Mouse (Mus musculus) embryonic facial prominence, embryonic 14.5 days (tissue): Measurements from ENCODE around the gene Ccdc78. TPM values are rescaled to one million over a fixed set of nuclear protein-coding genes. Genes with fewer than 3 reads are reported as not detected.

Experiments used
- ATAC-seq: fragments of 200-750 bp; cut with Nextera tagmentation; 2 replicates; pipeline ENCODE4 v1.8.0; 2017; ENCODE audit warnings: low read depth, moderate number of reproducible peaks, moderate TSS enrichment
- DNase-seq: peaks from one replicate; pipeline ENCODE4 v3.0.0-alpha.2; 2015; ENCODE audit warnings: low spot score
- H3K27ac ChIP-seq: fragments of 300-500 bp; sonication (generic); replicated peaks from 2 replicates; pipeline ENCODE4 v1.5.1; 2014; ENCODE audit warnings: low read depth, mild to moderate bottlenecking, low read length, moderate library complexity
- H3K27me3 ChIP-seq: fragments of 300-500 bp; sonication (generic); replicated peaks from 2 replicates; pipeline ENCODE4 v1.6.1; 2014; ENCODE audit warnings: low read length; ENCODE audit not compliant: control insufficient read depth, insufficient read depth
- H3K36me3 ChIP-seq: fragments of 300-500 bp; sonication (generic); 2 replicates; pipeline ENCODE4 v1.6.1; 2014; ENCODE audit warnings: low read length, mixed read lengths; ENCODE audit not compliant: control insufficient read depth, insufficient read depth
- H3K4me1 ChIP-seq: fragments of 300-500 bp; sonication (generic); 2 replicates; pipeline ENCODE4 v1.6.1; 2014; ENCODE audit warnings: antibody characterized with exemption, low read length; ENCODE audit not compliant: control insufficient read depth, insufficient read depth
- H3K4me2 ChIP-seq: fragments of 300-500 bp; sonication (generic); 2 replicates; pipeline ENCODE4 v1.6.1; 2014; ENCODE audit warnings: low read depth, mild to moderate bottlenecking, low read length, moderate library complexity, mixed read lengths
- H3K4me3 ChIP-seq: fragments of 300-500 bp; sonication (generic); 2 replicates; pipeline ENCODE4 v1.5.1; 2014; ENCODE audit warnings: low read depth, mild to moderate bottlenecking, low read length
- H3K9ac ChIP-seq: fragments of 300-500 bp; sonication (generic); 2 replicates; pipeline ENCODE4 v1.6.1; 2014; ENCODE audit warnings: low read depth, mild to moderate bottlenecking, low read length, moderate library complexity, mixed read lengths
- H3K9me3 ChIP-seq: fragments of 300-500 bp; sonication (generic); 2 replicates; pipeline ENCODE4 v1.6.1; 2016; ENCODE audit warnings: low read length; ENCODE audit not compliant: control insufficient read depth
- WGBS: fragments of 180-500 bp; shearing (Covaris S2); extraction: QIAGEN DNeasy Blood & Tissue Kit; methylation state at CpG from one replicate; pipeline ENCODE4 v1.1.7; 2014; 5-methylcytosine and 5-hydroxymethylcytosine counted together
- polyA plus RNA-seq: library from polyadenylated mRNA; unstranded; fragments of >200 nt; fragmentation: Nextera tagmentation; extraction: Ambion mirVana; gene quantifications from 2 replicates; pipeline ENCODE4 v1.2.1, GENCODE M21; 2014

Gene Ccdc78
- polyA plus RNA-seq, 1 experiment from 2014 or later = 0.65 TPM

DNA sequence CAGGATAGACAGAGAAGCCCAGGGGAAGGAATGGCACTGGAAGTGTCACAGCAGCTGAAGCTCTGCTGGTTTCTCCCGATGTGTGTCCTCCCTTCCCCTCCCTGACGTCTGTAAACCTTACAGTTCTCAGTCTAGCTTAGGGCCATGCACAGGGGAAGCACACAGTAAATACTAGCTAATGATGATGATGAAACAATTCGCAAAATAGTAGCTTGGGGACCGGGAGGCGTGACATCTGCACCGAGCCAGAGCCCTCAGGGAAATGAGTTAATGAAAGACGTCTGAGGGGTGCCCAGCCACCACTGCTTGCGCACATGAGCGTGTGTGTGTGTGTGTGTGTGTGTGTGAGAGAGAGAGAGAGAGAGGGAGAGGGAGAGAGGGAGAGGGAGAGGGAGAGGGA is 17.0 kb upstream of the Ccdc78 start:
- 0 out of 2 replicates have a peak, but pooled peaks cover 3% of the 10 kb centered on the region for H3K4me1 ChIP-seq
- H3K4me3 ChIP-seq = no peak overlapping the region
- H3K9ac ChIP-seq = no peak overlapping the region
- no peak overlapping the region for H3K27ac ChIP-seq
- no peaks in the 10 kb centered on the region for H3K36me3 ChIP-seq
- H3K27me3 ChIP-seq = no peaks in the 10 kb centered on the region
- ATAC-seq (0 out of 2 replicates have a peak, but pooled peaks have one; percentile 10), DNase-seq (peak; percentile 39)
- H3K4me2 ChIP-seq = no peak overlapping the region
- no peaks in the 10 kb centered on the region for H3K9me3 ChIP-seq
- 38% methylated on average over 9 of the region's 9 CpGs for WGBS

DNA sequence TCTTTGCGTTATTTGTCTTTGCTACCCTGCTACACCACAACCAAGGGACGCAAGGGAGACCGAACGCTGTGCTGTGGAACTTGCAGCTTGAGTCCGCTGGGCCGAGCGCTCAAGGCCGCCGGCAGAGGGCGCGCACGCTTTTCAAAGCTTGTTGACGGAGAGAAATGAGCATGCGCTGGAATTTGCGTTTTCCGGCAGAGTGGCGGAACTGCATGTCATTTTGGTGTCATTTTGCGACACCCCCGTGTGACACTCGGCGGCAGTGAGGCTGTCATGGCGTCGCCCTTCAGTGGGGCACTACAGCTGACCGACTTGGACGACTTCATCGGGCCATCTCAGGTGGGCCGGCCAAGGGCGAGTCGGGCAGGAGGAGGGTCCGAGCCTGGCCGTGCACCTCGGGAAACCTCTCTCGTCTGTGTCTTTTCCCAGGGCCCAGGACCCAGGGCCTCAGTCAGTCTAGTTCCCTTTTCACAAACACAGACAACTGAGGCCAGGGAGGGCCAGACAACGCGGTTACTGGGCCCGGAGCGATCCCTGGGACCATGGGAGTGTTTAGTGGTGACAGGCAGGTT is 12.7 kb upstream of the Ccdc78 start, which contains the start of gene Narfl:
Gene Narfl, plus strand, starts transcription at position 228 of the 572 bp plus-strand sequence.
- peak within 1 kb of the TSS; percentile 89 for H3K4me2 ChIP-seq
- 0 out of 2 replicates have a peak, but pooled peaks cover 5% of the 10 kb centered on the region for H3K36me3 ChIP-seq
- H3K27me3 ChIP-seq = no peaks in the 10 kb centered on the region
- H3K9me3 ChIP-seq = no peaks in the 10 kb centered on the region
- WGBS = under 1% methylated on average over 36 of the region's 37 CpGs
- no peak within 1 kb of the TSS for H3K27ac ChIP-seq
- H3K4me1 ChIP-seq = 0 out of 2 replicates have a peak, but pooled peaks cover 3% of the 10 kb centered on the region
- H3K9ac ChIP-seq = peak within 1 kb of the TSS; percentile 87
- peak within 1 kb of the TSS; percentile 73 for H3K4me3 ChIP-seq
- DNase-seq (peak; percentile 98), ATAC-seq (peak; percentile 89)

DNA sequence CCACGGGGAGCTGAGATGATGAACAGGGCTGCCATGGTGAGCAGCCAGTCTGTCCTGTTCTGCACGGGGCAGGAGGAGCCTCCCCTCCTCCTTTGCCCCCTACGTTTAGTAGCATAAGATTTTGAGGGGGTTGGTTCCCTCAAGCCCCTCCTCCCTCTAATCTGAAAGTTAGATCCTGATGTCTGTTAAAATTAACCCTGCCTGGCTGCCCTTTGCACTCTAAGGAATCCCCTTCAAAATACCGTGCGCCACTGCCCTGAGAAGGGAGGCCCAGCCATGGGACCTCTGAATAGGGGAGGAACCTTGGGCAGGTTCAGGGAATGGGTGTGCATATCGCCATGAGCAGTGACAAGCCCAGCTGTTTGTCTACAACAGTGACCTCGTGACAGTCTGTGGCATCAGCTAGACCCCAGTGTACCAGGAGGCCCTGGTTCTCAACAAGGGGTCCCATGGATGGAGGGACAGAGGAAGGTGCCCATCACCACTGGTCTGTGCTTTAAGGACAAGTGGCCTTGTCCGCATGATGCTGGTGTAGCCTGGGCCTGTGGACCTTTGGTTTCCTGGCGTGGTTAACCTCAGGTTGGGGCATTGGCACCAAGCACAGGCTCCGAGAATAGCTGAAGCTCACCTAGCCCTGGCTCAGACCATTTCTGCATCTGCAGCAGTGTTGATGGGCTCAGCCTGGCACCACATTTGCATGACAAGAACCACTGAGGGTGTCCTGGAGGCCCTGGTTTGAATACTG is 10.9 kb upstream of the Ccdc78 start:
- Histone ChIP-seq H3K4me3 (no peak overlapping the region), H3K9ac (no peak overlapping the region), H3K4me2 (no peak overlapping the region), H3K27ac (no peak overlapping the region), H3K4me1 (0 out of 2 replicates have a peak, but pooled peaks cover 3% of the 10 kb centered on the region), H3K27me3 (no peaks in the 10 kb centered on the region), H3K36me3 (peaks cover 15% of the 10 kb centered on the region), H3K9me3 (no peaks in the 10 kb centered on the region)
- 76% methylated on average over 10 of the region's 10 CpGs for WGBS
- ATAC-seq = no peak
- no peak for DNase-seq

DNA sequence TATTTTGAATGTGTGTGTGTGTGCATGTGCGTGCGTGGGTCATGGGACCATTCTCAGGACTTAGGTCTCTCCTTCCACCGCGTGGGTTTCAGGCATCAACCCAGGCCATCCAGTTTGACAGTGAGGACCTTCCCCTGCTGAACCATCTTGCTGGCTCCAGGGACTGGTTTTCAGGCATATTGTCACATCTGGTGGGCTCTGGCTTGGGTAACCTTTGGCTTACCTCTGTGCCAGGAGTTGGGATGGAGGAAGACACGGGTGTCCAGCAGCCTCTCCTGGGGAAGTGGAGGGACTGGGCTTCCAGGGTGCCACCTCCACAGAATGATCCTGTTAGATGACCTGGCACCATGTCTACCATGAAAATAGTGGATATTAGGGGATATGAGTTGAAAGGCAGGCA is 8.4 kb upstream of the Ccdc78 start:
- peaks cover 38% of the 10 kb centered on the region for H3K36me3 ChIP-seq
- H3K4me2 ChIP-seq = no peak overlapping the region
- 0 out of 2 replicates have a peak, but pooled peaks cover 3% of the 10 kb centered on the region for H3K4me1 ChIP-seq
- no peak overlapping the region for H3K4me3 ChIP-seq
- H3K27ac ChIP-seq = no peak overlapping the region
- WGBS = 90% methylated on average over 5 of the region's 5 CpGs
- no peak for DNase-seq
- H3K9ac ChIP-seq = no peak overlapping the region
- ATAC-seq = no peak
- no peaks in the 10 kb centered on the region for H3K9me3 ChIP-seq
- no peaks in the 10 kb centered on the region for H3K27me3 ChIP-seq

DNA sequence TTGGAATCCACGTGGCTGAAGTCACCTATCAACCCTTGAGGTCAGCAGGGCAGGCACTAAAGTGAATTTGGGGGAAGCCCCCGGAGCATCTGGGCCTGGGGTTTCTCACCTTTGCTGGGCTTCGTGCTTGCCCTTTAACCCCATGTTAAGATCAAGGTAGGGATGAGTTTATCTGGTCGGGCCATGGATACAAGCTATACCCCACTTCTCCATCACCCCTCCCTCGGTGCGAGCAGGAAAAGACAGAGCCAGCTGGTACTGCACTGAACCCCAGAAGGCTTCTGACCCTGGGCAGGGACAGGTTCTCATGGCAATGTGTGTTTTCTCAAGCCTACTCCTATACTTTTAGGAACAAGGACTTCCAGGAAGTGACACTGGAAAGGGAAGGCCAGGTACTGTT is 5.0 kb upstream of the Ccdc78 start:
- Histone ChIP-seq H3K4me2 (no peak overlapping the region), H3K27me3 (no peaks in the 10 kb centered on the region), H3K36me3 (peaks cover 50% of the 10 kb centered on the region), H3K4me3 (no peak overlapping the region), H3K9me3 (no peaks in the 10 kb centered on the region), H3K4me1 (peaks cover 14% of the 10 kb centered on the region), H3K27ac (no peak overlapping the region), H3K9ac (no peak overlapping the region)
- 78% methylated on average over 6 of the region's 6 CpGs for WGBS
- ATAC-seq = no peak
- DNase-seq = no peak

DNA sequence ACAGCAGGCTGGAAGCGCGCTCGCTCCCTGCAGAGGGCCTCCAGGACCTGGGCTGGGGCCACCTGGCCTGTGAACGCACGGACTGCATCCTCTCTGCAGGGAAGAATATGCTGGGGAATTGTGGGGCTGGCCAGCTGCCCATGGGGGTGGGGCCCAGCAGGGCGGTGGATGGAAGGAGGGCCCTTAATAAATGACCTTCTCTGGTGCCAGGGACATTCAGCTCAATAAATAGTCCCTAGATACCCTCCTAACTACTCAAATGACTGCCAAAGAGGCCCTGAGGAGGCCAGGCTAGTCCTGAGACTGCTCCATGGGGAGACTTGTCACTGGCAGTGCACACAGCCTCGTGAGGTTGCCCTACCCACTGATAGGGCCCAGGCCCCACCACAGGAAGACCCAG is 3.3 kb upstream of the Ccdc78 start:
- H3K9ac ChIP-seq = no peak overlapping the region
- no peaks in the 10 kb centered on the region for H3K9me3 ChIP-seq
- 77% methylated on average over 7 of the region's 7 CpGs for WGBS
- H3K27ac ChIP-seq = no peak overlapping the region
- no peak overlapping the region for H3K4me2 ChIP-seq
- H3K27me3 ChIP-seq = no peaks in the 10 kb centered on the region
- ATAC-seq = no peak
- H3K4me3 ChIP-seq = no peak overlapping the region
- peaks cover 59% of the 10 kb centered on the region for H3K36me3 ChIP-seq
- H3K4me1 ChIP-seq = peaks cover 14% of the 10 kb centered on the region
- DNase-seq = no peak

DNA sequence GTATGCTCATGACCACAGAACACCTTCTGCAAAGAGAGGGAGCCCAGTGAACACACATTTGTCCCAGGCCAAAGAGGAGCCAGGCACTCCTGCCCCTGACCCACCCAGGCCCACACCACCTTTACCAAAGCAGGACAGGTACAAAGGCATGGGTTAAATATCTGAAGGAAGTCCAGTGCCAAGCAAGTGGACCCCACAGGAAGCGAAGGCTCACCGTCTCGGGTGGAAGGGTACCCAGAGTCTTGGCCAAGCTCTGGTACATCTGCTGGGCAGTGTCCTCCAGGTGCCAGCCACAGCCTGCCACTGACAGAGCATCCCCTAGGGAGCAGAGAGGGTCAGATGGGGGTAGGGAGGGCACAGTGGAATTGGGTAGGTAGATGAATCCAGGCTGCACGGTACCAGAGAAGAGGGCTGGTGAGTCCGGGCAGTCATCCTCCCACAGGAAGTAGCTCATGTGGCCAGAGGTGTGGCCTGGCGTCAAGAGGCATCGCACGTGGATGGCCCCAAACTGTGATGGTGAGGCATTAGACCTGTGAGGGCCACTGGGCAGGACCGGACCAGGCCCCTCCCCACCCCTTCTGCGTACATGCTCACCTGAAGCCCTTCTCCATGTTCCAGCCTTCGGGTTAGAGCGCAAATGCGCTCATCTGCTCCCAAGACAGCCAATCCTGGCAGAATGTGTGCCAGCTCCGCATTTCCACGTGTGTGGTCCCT is 2.4 kb upstream of the Ccdc78 start:
- ATAC-seq = no peak
- H3K36me3 ChIP-seq = peaks cover 58% of the 10 kb centered on the region

DNA sequence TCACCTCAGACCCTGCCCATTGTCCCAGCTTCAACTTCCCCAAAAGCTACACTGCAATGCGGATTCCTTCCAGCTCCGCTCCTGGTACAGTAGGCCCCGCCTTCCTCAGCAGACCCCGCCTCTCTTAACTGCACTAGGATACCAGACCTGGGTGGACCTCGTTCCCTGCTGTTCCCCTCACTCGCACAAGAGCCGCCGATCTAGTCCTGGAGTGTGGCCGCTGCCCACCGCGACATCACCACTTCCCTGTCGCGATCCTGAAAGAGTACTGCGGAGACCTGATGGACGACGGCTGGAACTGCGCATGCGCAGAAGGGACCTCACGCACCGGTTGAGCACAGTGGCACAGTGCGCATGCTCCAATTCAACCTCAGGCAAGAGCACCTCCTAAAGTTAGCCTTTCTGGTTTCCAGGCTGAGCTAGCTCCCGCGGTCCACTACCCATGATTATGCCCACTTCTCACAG is 1.1 kb upstream of the Ccdc78 start, which contains the start of gene Haghl:
Gene Haghl, minus strand, starts transcription at position 393 of the 465 bp plus-strand sequence.
- peak within 1 kb of the TSS; percentile 91 for H3K27ac ChIP-seq
- H3K36me3 ChIP-seq = peaks cover 56% of the 10 kb centered on the region
- ATAC-seq = peak; percentile 89
- H3K4me3 ChIP-seq = peak within 1 kb of the TSS; percentile 76
- no peaks in the 10 kb centered on the region for H3K9me3 ChIP-seq
- H3K4me1 ChIP-seq = peaks cover 14% of the 10 kb centered on the region
- WGBS = 0% methylated on average over 23 of the region's 23 CpGs
- peak within 1 kb of the TSS; percentile 87 for H3K4me2 ChIP-seq
- peak; percentile 97 for DNase-seq
- no peaks in the 10 kb centered on the region for H3K27me3 ChIP-seq
- H3K9ac ChIP-seq = peak within 1 kb of the TSS; percentile 82

More for the DNA sequence above, 2.4 kb upstream of the Ccdc78 start:
- peak overlapping the region; percentile 87 for H3K4me2 ChIP-seq
- H3K4me1 ChIP-seq = peaks cover 14% of the 10 kb centered on the region
- H3K4me3 ChIP-seq = peak overlapping the region; percentile 76
- no peak overlapping the region for H3K27ac ChIP-seq
- H3K27me3 ChIP-seq = no peaks in the 10 kb centered on the region
- peak overlapping the region; percentile 82 for H3K9ac ChIP-seq
- no peak for DNase-seq
- 79% methylated on average over 15 of the region's 15 CpGs for WGBS
- H3K9me3 ChIP-seq = no peaks in the 10 kb centered on the region
